Mouse (Mus musculus) heart, embryonic 16.5 days (tissue): ENCODE data around the gene Tln1. TPM values are rescaled to one million over a fixed set of nuclear protein-coding genes. Genes with fewer than 3 reads are reported as not detected.
"Not testable (repeated sequence)": the region's sequence is repeated elsewhere in the genome, so short reads cannot be mapped to it uniquely, and the experiment has no call there.

Experiments used
- ATAC-seq: fragments of 200-750 bp; cut with Nextera tagmentation; replicated peaks from 2 replicates; pipeline ENCODE4 v1.8.0; 2017; ENCODE audit warnings: moderate number of reproducible peaks; ENCODE audit not compliant: insufficient read depth, low FRiP score; ENCODE audit errors: extremely low read depth
- H3K27ac ChIP-seq: fragments of 300-500 bp; sonication (generic); 2 replicates; pipeline ENCODE4 v1.5.1; 2014; ENCODE audit warnings: mild to moderate bottlenecking, low read length, control low read depth, moderate library complexity
- H3K27me3 ChIP-seq: fragments of 300-500 bp; sonication (generic); 2 replicates; pipeline ENCODE4 v1.6.1; 2014; ENCODE audit warnings: low read length, mixed read lengths; ENCODE audit not compliant: control insufficient read depth, insufficient read depth
- H3K36me3 ChIP-seq: fragments of 300-500 bp; sonication (generic); 2 replicates; pipeline ENCODE4 v1.6.1; 2014; ENCODE audit not compliant: control insufficient read depth, insufficient read depth
- H3K4me1 ChIP-seq: fragments of 300-500 bp; sonication (generic); 2 replicates; pipeline ENCODE4 v1.6.1; 2014; ENCODE audit warnings: low read length, mixed read lengths; ENCODE audit not compliant: control insufficient read depth, insufficient read depth
- H3K4me2 ChIP-seq: fragments of 300-500 bp; sonication (generic); 2 replicates; pipeline ENCODE4 v1.6.1; 2014; ENCODE audit warnings: low read depth, mild to moderate bottlenecking, control low read depth, low read length
- H3K4me3 ChIP-seq: fragments of 300-500 bp; sonication (generic); 2 replicates; pipeline ENCODE4 v1.5.1; 2014; ENCODE audit warnings: mild to moderate bottlenecking, control low read depth, low read length
- H3K9ac ChIP-seq: fragments of 300-500 bp; sonication (generic); 2 replicates; pipeline ENCODE4 v1.6.1; 2014; ENCODE audit warnings: low read length, control low read depth
- H3K9me3 ChIP-seq: fragments of 300-500 bp; sonication (generic); replicated peaks from 2 replicates; pipeline ENCODE4 v1.6.1; 2016; ENCODE audit warnings: low read length; ENCODE audit not compliant: control insufficient read depth
- WGBS: fragments of 180-500 bp; shearing (Covaris S2); extraction: QIAGEN DNeasy Blood & Tissue Kit; methylation state at CpG from one replicate; pipeline ENCODE4 v1.1.7; 2014; 5-methylcytosine and 5-hydroxymethylcytosine counted together
- polyA plus RNA-seq: library from polyadenylated mRNA; unstranded; fragments of >200 nt; fragmentation: Nextera tagmentation; extraction: Ambion mirVana; gene quantifications from 2 replicates; pipeline ENCODE4 v1.2.1, GENCODE M21; 2015

Gene Tln1
- 68.7 and 80.0 TPM in 2 replicates for polyA plus RNA-seq

- peaks cover 50% of the 10 kb centered on the region for H3K4me1 ChIP-seq
- no peaks in the 10 kb centered on the region for H3K9me3 ChIP-seq
- under 1% methylated on average over 62 of the region's 62 CpGs for WGBS
- peak; percentile 88 for ATAC-seq
- peak within 1 kb of the TSS; percentile 93 for H3K4me2 ChIP-seq
- peaks cover 27% of the 10 kb centered on the region for H3K36me3 ChIP-seq
- H3K9ac ChIP-seq: peak within 1 kb of the TSS; percentile 100
- no peaks in the 10 kb centered on the region for H3K27me3 ChIP-seq
- H3K4me3 ChIP-seq: peak within 1 kb of the TSS; percentile 98
- peak within 1 kb of the TSS; percentile 100 for H3K27ac ChIP-seq
Measured at GRCm38 (mm10) chr4:43561997-43562768, at the start of gene Tln1, which contains the start of gene Creb3. Gene Tln1 (minus strand): TSS chr4:43562691. Gene Creb3 (plus strand): TSS chr4:43562332.

GRCm38 (mm10) chr4:43604751-43605685 is 42.5 kb upstream of the Tln1 start:
- no peak overlapping the region for H3K4me2 ChIP-seq
- H3K27ac ChIP-seq: no peak overlapping the region
- no peaks in the 10 kb centered on the region for H3K4me1 ChIP-seq
- no peaks in the 10 kb centered on the region for H3K9me3 ChIP-seq
- ATAC-seq: no peak
- no peaks in the 10 kb centered on the region for H3K27me3 ChIP-seq
- no peak overlapping the region for H3K4me3 ChIP-seq
- no peaks in the 10 kb centered on the region for H3K36me3 ChIP-seq
- WGBS: 40% methylated on average over 9 of the region's 9 CpGs
- H3K9ac ChIP-seq: no peak overlapping the region

- 56% methylated on average over 3 of the region's 3 CpGs for WGBS
- no peak for ATAC-seq
- no peaks in the 10 kb centered on the region for H3K9me3 ChIP-seq
Measured at GRCm38 (mm10) chr4:43604099-43604498, 41.6 kb upstream of the Tln1 start.

GRCm38 (mm10) chr4:43600195-43600934 is 37.9 kb upstream of the Tln1 start:
- H3K4me3 ChIP-seq: no peak overlapping the region
- no peak overlapping the region for H3K9ac ChIP-seq
- no peaks in the 10 kb centered on the region for H3K4me1 ChIP-seq
- H3K9me3 ChIP-seq: no peaks in the 10 kb centered on the region
- H3K4me2 ChIP-seq: no peak overlapping the region
- no peak for ATAC-seq
- no peak overlapping the region for H3K27ac ChIP-seq
- H3K36me3 ChIP-seq: no peaks in the 10 kb centered on the region
- WGBS: 72% methylated on average over 9 of the region's 9 CpGs
- H3K27me3 ChIP-seq: no peaks in the 10 kb centered on the region

More at GRCm38 (mm10) chr4:43604099-43604498, 41.6 kb upstream of the Tln1 start:
- Histone ChIP-seq H3K4me1 (no peaks in the 10 kb centered on the region), H3K27ac (no peak overlapping the region), H3K9ac (no peak overlapping the region), H3K4me3 (no peak overlapping the region), H3K36me3 (no peaks in the 10 kb centered on the region), H3K4me2 (no peak overlapping the region), H3K27me3 (no peaks in the 10 kb centered on the region)

- no peak for ATAC-seq
- H3K27ac ChIP-seq: no peak overlapping the region
- no peak overlapping the region for H3K4me2 ChIP-seq
- H3K4me3 ChIP-seq: no peak overlapping the region
- no peaks in the 10 kb centered on the region for H3K36me3 ChIP-seq
- H3K9ac ChIP-seq: no peak overlapping the region
- no peaks in the 10 kb centered on the region for H3K27me3 ChIP-seq
- no peaks in the 10 kb centered on the region for H3K9me3 ChIP-seq
- H3K4me1 ChIP-seq: no peaks in the 10 kb centered on the region
- WGBS: 82% methylated on average over 7 of the region's 7 CpGs
Measured at GRCm38 (mm10) chr4:43598650-43599380, 36.3 kb upstream of the Tln1 start.

GRCm38 (mm10) chr4:43598200-43598599 is 35.7 kb upstream of the Tln1 start:
- no peak for ATAC-seq
- H3K27ac ChIP-seq: no peak overlapping the region
- H3K4me1 ChIP-seq: peaks cover 3% of the 10 kb centered on the region; the same call in 1 of the 2 replicates
- no peaks in the 10 kb centered on the region for H3K9me3 ChIP-seq
- H3K4me2 ChIP-seq: no peak overlapping the region
- H3K27me3 ChIP-seq: no peaks in the 10 kb centered on the region
- no peaks in the 10 kb centered on the region for H3K36me3 ChIP-seq
- no peak overlapping the region for H3K4me3 ChIP-seq
- H3K9ac ChIP-seq: no peak overlapping the region
- 82% methylated on average over 4 of the region's 4 CpGs for WGBS

- H3K9ac ChIP-seq, H3K4me1 ChIP-seq, H3K36me3 ChIP-seq, H3K9me3 ChIP-seq, H3K27me3 ChIP-seq, H3K4me3 ChIP-seq, H3K4me2 ChIP-seq, ATAC-seq, H3K27ac ChIP-seq: not testable (repeated sequence)
- WGBS: 85% methylated on average over 2 of the region's 2 CpGs
Measured at GRCm38 (mm10) chr4:43596597-43596996, 34.1 kb upstream of the Tln1 start.

GRCm38 (mm10) chr4:43593453-43593852 is 31.0 kb upstream of the Tln1 start:
- H3K9ac ChIP-seq: no peak overlapping the region
- peaks cover 3% of the 10 kb centered on the region; the same call in 1 of the 2 replicates for H3K4me1 ChIP-seq
- no peak for ATAC-seq
- no peaks in the 10 kb centered on the region for H3K36me3 ChIP-seq
- no peaks in the 10 kb centered on the region for H3K27me3 ChIP-seq
- WGBS: 58% methylated on average over 3 of the region's 3 CpGs
- no peak overlapping the region for H3K4me3 ChIP-seq
- no peak overlapping the region for H3K27ac ChIP-seq
- no peak overlapping the region for H3K4me2 ChIP-seq
- H3K9me3 ChIP-seq: no peaks in the 10 kb centered on the region
